Mouse (Mus musculus): ENCODE results near the gene Gm20532. TPM values are rescaled to one million over a fixed set of nuclear protein-coding genes. Genes with fewer than 3 reads are reported as not detected.
A peak's percentile ranks its signal among the peaks of the same experiment; 100 is the strongest.

The Gm20532 gene
- total RNA-seq, 2 experiments from 2014 or later = not detected

- ATAC-seq (replicated peaks; ENCODE audit: poor library complexity, severe bottlenecking) = 0 out of 2 replicates have a peak, but pooled peaks have one; percentile 8
Observed at GRCm38 (mm10) chr2:26571826-26572225, 14.6 kb upstream of the Gm20532 start.

- peak; percentile 17; the same call in 1 of the 2 replicates for ATAC-seq (replicated peaks; ENCODE audit: poor library complexity, severe bottlenecking)
Observed at GRCm38 (mm10) chr2:26573396-26573795, 13.0 kb upstream of the Gm20532 start.

- no peak for ATAC-seq (replicated peaks; ENCODE audit: poor library complexity, severe bottlenecking)
Observed at GRCm38 (mm10) chr2:26573807-26574206, 12.6 kb upstream of the Gm20532 start.

- no peak for ATAC-seq (replicated peaks; ENCODE audit: poor library complexity, severe bottlenecking)
Observed at GRCm38 (mm10) chr2:26574862-26575261, 11.6 kb upstream of the Gm20532 start.

- ATAC-seq (replicated peaks; ENCODE audit: poor library complexity, severe bottlenecking) = no peak
Observed at GRCm38 (mm10) chr2:26575378-26575777, 11.1 kb upstream of the Gm20532 start.

GRCm38 (mm10) chr2:26575865-26576264, 10.6 kb upstream of the Gm20532 start:
- ATAC-seq (replicated peaks; ENCODE audit: poor library complexity, severe bottlenecking) = no peak

GRCm38 (mm10) chr2:26576462-26576861, 10.0 kb upstream of the Gm20532 start:
- ATAC-seq (replicated peaks; ENCODE audit: poor library complexity, severe bottlenecking) = no peak

GRCm38 (mm10) chr2:26578369-26578768, 8.1 kb upstream of the Gm20532 start:
- ATAC-seq (replicated peaks; ENCODE audit: poor library complexity, severe bottlenecking) = peak; percentile 84

- ATAC-seq (replicated peaks; ENCODE audit: poor library complexity, severe bottlenecking) = no peak
Observed at GRCm38 (mm10) chr2:26579714-26580113, 6.7 kb upstream of the Gm20532 start, which contains the start of gene Egfl7. Gene Egfl7 (plus strand): TSS chr2:26580014.

- ATAC-seq (replicated peaks; ENCODE audit: poor library complexity, severe bottlenecking) = no peak
Observed at GRCm38 (mm10) chr2:26580751-26581150, 5.7 kb upstream of the Gm20532 start.

GRCm38 (mm10) chr2:26582203-26582602, 4.2 kb upstream of the Gm20532 start:
- no peak for ATAC-seq (replicated peaks; ENCODE audit: poor library complexity, severe bottlenecking)

GRCm38 (mm10) chr2:26582741-26583140, 3.7 kb upstream of the Gm20532 start:
- no peak for ATAC-seq (replicated peaks; ENCODE audit: poor library complexity, severe bottlenecking)

- ATAC-seq (replicated peaks; ENCODE audit: poor library complexity, severe bottlenecking) = no peak
Observed at GRCm38 (mm10) chr2:26583640-26584039, 2.8 kb upstream of the Gm20532 start.

GRCm38 (mm10) chr2:26585713-26586112, 726 bp upstream of the Gm20532 start:
- ATAC-seq (replicated peaks; ENCODE audit: poor library complexity, severe bottlenecking) = no peak

- peak; percentile 65 for ATAC-seq (replicated peaks; ENCODE audit: poor library complexity, severe bottlenecking)
Observed at GRCm38 (mm10) chr2:26587044-26587405, 586 bp downstream of the Gm20532 start.

GRCm38 (mm10) chr2:26588573-26588972, 2.1 kb downstream of the Gm20532 start:
- no peak for ATAC-seq (replicated peaks; ENCODE audit: poor library complexity, severe bottlenecking)

GRCm38 (mm10) chr2:26589284-26589683, 2.8 kb downstream of the Gm20532 start:
- no peak for ATAC-seq (replicated peaks; ENCODE audit: poor library complexity, severe bottlenecking)

GRCm38 (mm10) chr2:26590282-26590681, 3.8 kb downstream of the Gm20532 start:
- no peak for ATAC-seq (replicated peaks; ENCODE audit: poor library complexity, severe bottlenecking)

GRCm38 (mm10) chr2:26590962-26591361, 4.5 kb downstream of the Gm20532 start:
- no peak for ATAC-seq (replicated peaks; ENCODE audit: poor library complexity, severe bottlenecking)

GRCm38 (mm10) chr2:26591416-26591815, 5.0 kb downstream of the Gm20532 start:
- no peak for ATAC-seq (replicated peaks; ENCODE audit: poor library complexity, severe bottlenecking)

- ATAC-seq (replicated peaks; ENCODE audit: poor library complexity, severe bottlenecking) = no peak
Observed at GRCm38 (mm10) chr2:26593211-26594021, 7.0 kb downstream of the Gm20532 start.

GRCm38 (mm10) chr2:26594022-26594346, 7.5 kb downstream of the Gm20532 start:
- ATAC-seq (replicated peaks; ENCODE audit: poor library complexity, severe bottlenecking) = peak; percentile 52
